Mouse (Mus musculus) forebrain, embryonic 10.5 days (tissue): ENCODE data around the gene Unc5c. TPM values are rescaled to one million over a fixed set of nuclear protein-coding genes. Genes with fewer than 3 reads are reported as not detected.

Experiments
- DNase-seq: peaks from one replicate; pipeline ENCODE4 v3.0.0-alpha.2; 2017; ENCODE audit warnings: low spot score; ENCODE audit errors: extremely low spot score
- H3K27ac ChIP-seq: fragments of 300-500 bp; sonication (generic); 2 replicates; pipeline ENCODE4 v1.5.1; 2016; ENCODE audit warnings: mild to moderate bottlenecking
- H3K27me3 ChIP-seq: fragments of 300-500 bp; sonication (generic); 2 replicates; pipeline ENCODE4 v1.6.1; 2016; ENCODE audit warnings: mild to moderate bottlenecking; ENCODE audit not compliant: poor library complexity, severe bottlenecking
- H3K36me3 ChIP-seq: fragments of 300-500 bp; sonication (generic); replicated peaks from 2 replicates; pipeline ENCODE4 v1.6.1; 2016; ENCODE audit warnings: mild to moderate bottlenecking, moderate library complexity
- H3K4me1 ChIP-seq: fragments of 300-500 bp; sonication (generic); 2 replicates; pipeline ENCODE4 v1.6.1; 2016
- H3K4me3 ChIP-seq: fragments of 300-500 bp; sonication (generic); 2 replicates; pipeline ENCODE4 v1.5.1; 2016; ENCODE audit warnings: mild to moderate bottlenecking, moderate library complexity
- H3K9me3 ChIP-seq: fragments of 300-500 bp; sonication (generic); 2 replicates; pipeline ENCODE4 v1.6.1; 2016; ENCODE audit warnings: mild to moderate bottlenecking, moderate library complexity
- WGBS: fragments of 180-500 bp; shearing (Covaris S2); methylation state at CpG from one replicate; pipeline ENCODE4 v1.1.7; 2016; 5-methylcytosine and 5-hydroxymethylcytosine counted together
- polyA plus RNA-seq: library from polyadenylated mRNA; unstranded; fragments of >200 nt; fragmentation: Nextera tagmentation; extraction: Ambion mirVana; gene quantifications from 2 replicates; pipeline ENCODE4 v1.2.1, GENCODE M21; 2016

Gene Unc5c
- polyA plus RNA-seq, 1 experiment from 2014 or later, result 3.3 TPM

GRCm38 (mm10) chr3:141589392-141590012 is 124.5 kb downstream of the Unc5c start:
- H3K36me3 ChIP-seq, result no peaks in the 10 kb centered on the region
- no peak overlapping the region for H3K4me3 ChIP-seq
- no peak for DNase-seq
- H3K27ac ChIP-seq, result no peak overlapping the region
- 51% methylated on average over 4 of the region's 4 CpGs for WGBS
- H3K27me3 ChIP-seq, result peaks cover 100% of the 10 kb centered on the region
- H3K9me3 ChIP-seq, result peaks cover 4% of the 10 kb centered on the region; the same call in 1 of the 2 replicates
- peaks cover 16% of the 10 kb centered on the region for H3K4me1 ChIP-seq

DNA sequence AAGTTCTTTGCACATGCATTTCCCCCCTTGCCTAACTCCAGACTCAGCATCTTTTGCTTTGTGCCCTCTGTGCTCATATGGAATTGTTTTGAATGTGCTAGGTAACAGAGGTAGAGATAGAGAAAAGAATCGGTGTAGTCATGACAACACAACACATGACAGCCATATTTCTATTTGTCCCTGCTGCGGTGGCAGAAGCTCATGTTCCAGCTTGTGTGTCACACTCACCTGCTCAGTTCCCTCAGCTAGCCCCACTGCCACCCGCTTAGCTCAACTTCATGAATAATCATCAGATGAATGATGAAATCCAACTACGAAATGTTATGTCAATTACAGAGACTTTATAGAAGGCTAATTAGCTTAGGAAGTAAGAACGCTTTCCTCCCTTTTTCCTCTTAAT is 128.2 kb downstream of the Unc5c start:
- Histone ChIP-seq H3K4me1 (peaks cover 16% of the 10 kb centered on the region), H3K9me3 (no peaks in the 10 kb centered on the region), H3K27me3 (peaks cover 98% of the 10 kb centered on the region), H3K4me3 (no peak overlapping the region), H3K36me3 (no peaks in the 10 kb centered on the region), H3K27ac (no peak overlapping the region)
- DNase-seq, result no peak
- 83% methylated on average over 5 of the region's 5 CpGs for WGBS

GRCm38 (mm10) chr3:141594120-141594519 is 129.1 kb downstream of the Unc5c start:
- no peak for DNase-seq
- peaks cover 11% of the 10 kb centered on the region for H3K4me1 ChIP-seq
- H3K4me3 ChIP-seq, result no peak overlapping the region
- H3K36me3 ChIP-seq, result no peaks in the 10 kb centered on the region
- no peak overlapping the region for H3K27ac ChIP-seq
- WGBS, result 92% methylated on average over 5 of the region's 5 CpGs
- no peaks in the 10 kb centered on the region for H3K9me3 ChIP-seq
- H3K27me3 ChIP-seq, result peaks cover 96% of the 10 kb centered on the region

GRCm38 (mm10) chr3:141595073-141595472 is 130.1 kb downstream of the Unc5c start:
- Histone ChIP-seq H3K27ac (no peak overlapping the region), H3K4me3 (no peak overlapping the region), H3K9me3 (no peaks in the 10 kb centered on the region), H3K27me3 (peaks cover 96% of the 10 kb centered on the region), H3K4me1 (peaks cover 2% of the 10 kb centered on the region), H3K36me3 (no peaks in the 10 kb centered on the region)
- 23% methylated on average over 3 of the region's 3 CpGs for WGBS
- no peak for DNase-seq

DNA sequence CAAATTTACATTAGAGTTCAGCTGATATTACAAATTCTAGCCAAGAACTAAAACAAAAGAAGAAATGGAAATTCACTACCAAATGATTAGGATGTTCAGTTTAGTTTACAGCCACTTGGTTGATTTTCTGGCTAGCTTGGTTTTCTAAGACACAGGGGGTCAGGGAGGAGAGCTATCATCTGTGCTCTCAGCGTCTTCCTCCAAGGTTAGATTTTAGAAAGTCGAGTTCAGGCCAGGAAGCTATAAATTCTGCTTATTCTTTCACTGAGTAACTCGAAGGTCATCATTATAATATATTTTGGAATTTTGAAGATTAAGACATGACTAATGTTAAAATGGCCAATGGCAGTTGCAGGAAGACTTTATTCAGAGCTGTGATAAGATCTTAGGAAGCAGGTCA is 131.4 kb downstream of the Unc5c start:
- Histone ChIP-seq H3K36me3 (no peaks in the 10 kb centered on the region), H3K27ac (no peak overlapping the region), H3K4me3 (no peak overlapping the region), H3K27me3 (peaks cover 88% of the 10 kb centered on the region), H3K4me1 (peaks cover 12% of the 10 kb centered on the region), H3K9me3 (no peaks in the 10 kb centered on the region)
- no peak for DNase-seq
- 74% methylated on average over 3 of the region's 3 CpGs for WGBS

- Histone ChIP-seq H3K4me1 (peaks cover 13% of the 10 kb centered on the region), H3K4me3 (no peak overlapping the region), H3K36me3 (no peaks in the 10 kb centered on the region), H3K9me3 (no peaks in the 10 kb centered on the region), H3K27ac (no peak overlapping the region), H3K27me3 (peaks cover 84% of the 10 kb centered on the region)
- no peak for DNase-seq
- WGBS, result 77% methylated on average over 1 of the region's 1 CpGs
Measured at GRCm38 (mm10) chr3:141596881-141597280, 131.9 kb downstream of the Unc5c start.

DNA sequence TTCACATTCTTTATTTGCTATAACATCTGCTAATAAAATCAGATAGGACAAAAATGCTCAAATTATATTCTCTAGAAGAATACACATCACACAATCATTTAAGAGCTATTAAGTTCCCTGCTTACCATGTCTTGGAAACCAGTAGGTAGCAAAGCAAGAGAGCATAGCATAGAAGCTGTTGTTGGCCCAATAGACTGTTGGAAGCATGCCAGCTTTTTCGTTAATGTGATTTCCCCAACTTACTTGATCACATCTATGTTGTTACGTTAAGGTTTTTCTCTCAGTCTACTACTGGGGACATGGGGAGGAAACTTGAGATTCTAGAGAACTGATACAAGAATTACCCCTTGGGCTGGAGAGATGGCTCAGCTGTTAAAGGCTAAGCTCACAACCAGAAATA is 133.0 kb downstream of the Unc5c start:
- no peak for DNase-seq
- H3K27me3 ChIP-seq, result peaks cover 73% of the 10 kb centered on the region
- WGBS, result 95% methylated on average over 2 of the region's 2 CpGs
- peaks cover 13% of the 10 kb centered on the region for H3K4me1 ChIP-seq
- H3K27ac ChIP-seq, result no peak overlapping the region
- no peaks in the 10 kb centered on the region for H3K9me3 ChIP-seq
- no peak overlapping the region for H3K4me3 ChIP-seq
- no peaks in the 10 kb centered on the region for H3K36me3 ChIP-seq

DNA sequence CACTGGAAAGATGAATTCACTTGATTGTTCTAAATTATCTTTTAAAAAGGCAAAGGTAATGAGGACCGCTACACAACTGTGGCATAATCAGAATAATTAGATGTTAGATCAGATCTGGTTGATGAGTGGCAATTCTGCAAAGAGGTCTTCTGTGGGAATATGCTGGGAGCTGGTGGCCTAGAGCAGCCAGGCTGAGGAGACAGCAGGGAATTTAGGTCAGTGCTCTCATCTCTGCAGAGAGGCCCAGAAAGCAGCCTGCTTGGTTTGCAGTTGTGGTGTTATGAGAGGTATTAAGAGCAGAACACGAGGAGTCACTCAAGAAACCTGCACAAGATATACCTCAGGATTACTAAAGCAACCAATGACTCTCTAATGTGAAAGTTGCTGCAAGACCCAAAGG is 133.9 kb downstream of the Unc5c start:
- no peak overlapping the region for H3K4me3 ChIP-seq
- WGBS, result 88% methylated on average over 2 of the region's 2 CpGs
- no peaks in the 10 kb centered on the region for H3K36me3 ChIP-seq

DNA sequence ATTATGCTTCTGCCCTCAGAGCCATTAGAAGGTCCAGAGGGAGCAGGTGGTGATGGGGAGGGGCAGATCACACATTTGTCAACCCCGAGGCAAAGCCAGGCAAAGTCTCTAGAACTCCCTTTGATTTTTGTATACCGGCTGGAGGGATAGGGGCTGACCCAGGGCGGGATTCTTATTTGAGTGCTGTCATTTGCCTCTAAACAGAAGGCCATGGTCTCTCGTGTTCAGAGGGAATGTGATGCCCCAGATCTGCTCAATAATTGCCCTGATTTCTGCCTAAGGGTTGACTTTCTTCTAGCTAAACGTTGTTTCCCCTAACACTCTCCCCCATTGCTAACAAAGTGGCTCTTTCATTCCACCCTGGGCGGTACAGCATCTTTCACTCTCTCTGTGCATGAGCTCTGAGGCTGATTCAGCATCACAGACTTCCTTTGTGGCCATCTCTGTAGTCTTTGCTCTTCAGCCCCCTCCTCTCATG is 136.1 kb downstream of the Unc5c start:
- WGBS, result 18% methylated on average over 6 of the region's 6 CpGs

More for the DNA sequence above, 133.9 kb downstream of the Unc5c start:
- peaks cover 13% of the 10 kb centered on the region for H3K4me1 ChIP-seq
- H3K27me3 ChIP-seq, result peaks cover 63% of the 10 kb centered on the region
- H3K9me3 ChIP-seq, result no peaks in the 10 kb centered on the region
- no peak overlapping the region for H3K27ac ChIP-seq
- DNase-seq, result no peak

GRCm38 (mm10) chr3:141616718-141617117 is 151.7 kb downstream of the Unc5c start:
- no peaks in the 10 kb centered on the region for H3K36me3 ChIP-seq
- no peak overlapping the region for H3K4me3 ChIP-seq
- no peak overlapping the region for H3K27ac ChIP-seq
- no peaks in the 10 kb centered on the region for H3K27me3 ChIP-seq
- 68% methylated on average over 1 of the region's 1 CpGs for WGBS
- no peaks in the 10 kb centered on the region for H3K9me3 ChIP-seq
- peaks cover 4% of the 10 kb centered on the region; the same call in 1 of the 2 replicates for H3K4me1 ChIP-seq
- DNase-seq, result no peak

More for the DNA sequence above, 136.1 kb downstream of the Unc5c start:
- Histone ChIP-seq H3K4me3 (no peak overlapping the region), H3K27me3 (peaks cover 42% of the 10 kb centered on the region), H3K4me1 (peaks cover 13% of the 10 kb centered on the region), H3K27ac (no peak overlapping the region), H3K36me3 (no peaks in the 10 kb centered on the region), H3K9me3 (no peaks in the 10 kb centered on the region)
- no peak for DNase-seq

GRCm38 (mm10) chr3:141618675-141619074 is 153.7 kb downstream of the Unc5c start:
- no peak for DNase-seq
- H3K9me3 ChIP-seq, result no peaks in the 10 kb centered on the region
- 46% methylated on average over 1 of the region's 1 CpGs for WGBS
- H3K36me3 ChIP-seq, result no peaks in the 10 kb centered on the region
- H3K4me1 ChIP-seq, result peaks cover 4% of the 10 kb centered on the region; the same call in 1 of the 2 replicates
- no peak overlapping the region for H3K27ac ChIP-seq
- no peak overlapping the region for H3K4me3 ChIP-seq
- no peaks in the 10 kb centered on the region for H3K27me3 ChIP-seq

- Histone ChIP-seq H3K27ac (no peak overlapping the region), H3K27me3 (no peaks in the 10 kb centered on the region), H3K4me3 (no peak overlapping the region), H3K9me3 (no peaks in the 10 kb centered on the region), H3K4me1 (peaks cover 4% of the 10 kb centered on the region; the same call in 1 of the 2 replicates), H3K36me3 (no peaks in the 10 kb centered on the region)
- 90% methylated on average over 1 of the region's 1 CpGs for WGBS
- DNase-seq, result no peak
Measured at GRCm38 (mm10) chr3:141621496-141621895, 156.5 kb downstream of the Unc5c start.

DNA sequence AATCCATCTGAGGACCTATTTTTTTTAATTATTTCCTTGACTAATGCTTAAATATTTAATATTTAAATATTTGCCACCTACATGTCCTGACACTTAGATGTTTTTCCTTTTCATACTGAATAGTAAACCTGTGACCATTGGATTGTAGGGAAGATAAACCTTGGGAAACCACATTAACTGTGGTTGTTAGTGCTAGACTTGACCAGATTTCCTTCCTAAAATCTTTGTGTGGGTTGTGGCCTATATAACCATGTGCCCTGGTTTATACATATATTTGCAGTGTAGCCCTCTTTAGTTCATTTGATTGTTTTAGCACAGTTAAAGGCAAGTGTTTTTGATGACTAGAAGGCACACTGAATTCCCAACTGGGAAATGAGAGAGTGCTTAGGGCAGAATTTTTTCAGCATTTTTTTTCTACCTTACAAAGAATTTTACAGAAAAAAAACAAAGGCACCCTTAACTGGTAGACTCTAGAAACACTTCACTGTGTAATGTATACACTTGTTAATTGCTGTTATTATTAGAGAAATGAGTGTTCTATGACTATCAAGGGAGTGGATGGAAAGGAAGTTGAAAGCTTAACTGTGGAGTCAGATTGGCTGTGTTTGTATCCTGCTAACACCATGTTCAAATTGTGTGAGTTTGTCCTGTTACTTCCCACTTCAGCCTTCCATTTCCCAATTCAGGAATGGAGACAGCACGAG is 162.1 kb downstream of the Unc5c start:
- WGBS, result 85% methylated on average over 1 of the region's 1 CpGs

More for the DNA sequence above, 162.1 kb downstream of the Unc5c start:
- Histone ChIP-seq H3K36me3 (no peaks in the 10 kb centered on the region), H3K4me3 (no peak overlapping the region), H3K27ac (no peak overlapping the region), H3K4me1 (peaks cover 6% of the 10 kb centered on the region), H3K9me3 (no peaks in the 10 kb centered on the region), H3K27me3 (no peaks in the 10 kb centered on the region)
- DNase-seq, result no peak
